9 mouse cellular contexts compared by ENCODE assay signal in genomic region chr6:97761326-97761725, GRCm38 (mm10). TPM values are rescaled to one million over a fixed set of nuclear protein-coding genes. Genes with fewer than 3 reads are reported as not detected.
DNase-seq lines count a peak whose midpoint lies in the region; ATAC-seq and TF ChIP-seq lines count a peak whose summit lies in the region.
"Had no signal": no experiment of that assay in that cellular context is flagged by ENCODE, and none has a peak within 500 bp of the region (broad histone marks: within the 10 kb centered on the region; RNA-seq: fewer than 3 reads in every experiment).

No protein-coding gene starts in this region.

- no peak overlapping the region for H3K4me3 ChIP-seq in forebrain, postnatal 0 days (ENCODE audit: low read depth, low read length)
- H3K4me3 ChIP-seq in forebrain, embryonic 12.5 days (replicated peaks) = no peak overlapping the region
- H3K4me3 ChIP-seq in limb, embryonic 10.5 days = no peak overlapping the region
- H3K4me3 ChIP-seq: liver, embryonic 13.5 days had no signal

- WGBS in forebrain, postnatal 0 days = 6% methylated on average over 4 of the region's 4 CpGs
- WGBS in forebrain, embryonic 12.5 days = 7% methylated on average over 4 of the region's 4 CpGs
- 27% methylated on average over 4 of the region's 4 CpGs for WGBS in limb, embryonic 10.5 days

- H3K4me2 ChIP-seq in forebrain, postnatal 0 days (ENCODE audit: low read depth) = no peak overlapping the region
- H3K4me2 ChIP-seq in forebrain, embryonic 12.5 days = no peak overlapping the region
- H3K4me2 ChIP-seq: liver, embryonic 13.5 days had no signal

- peak; percentile 75 for TF ChIP-seq CTCF in forebrain, postnatal 0 days (IDR thresholded peaks at IDR 0.05; ENCODE audit: low read depth)

- ATAC-seq in forebrain, postnatal 0 days = peak; percentile 59
- no peak for ATAC-seq in forebrain, embryonic 12.5 days (ENCODE audit: low FRiP score)

- peak; percentile 58 for DNase-seq in forebrain, postnatal 0 days
- peak; percentile 13 for DNase-seq in ovary, postnatal 14 days (ENCODE audit: low spot score)
- DNase-seq in ovary, postnatal 36 days (ENCODE audit: low spot score) = no peak
- DNase-seq in frontal cortex, postnatal 10 days (ENCODE audit: low spot score in 2 of 2) = peak; percentile 17 to 24
- peak; percentile 31 for DNase-seq in limb, embryonic 10.5 days (ENCODE audit: low spot score)
- no peak for DNase-seq in spleen, adult 18-20 months
- no peak for DNase-seq in T-cell, adult 2 months (ENCODE audit: low spot score)
- DNase-seq: liver, embryonic 13.5 days had no signal

- no peaks in the 10 kb centered on the region for H3K36me3 ChIP-seq in forebrain, postnatal 0 days (ENCODE audit: insufficient read depth)
- no peaks in the 10 kb centered on the region for H3K36me3 ChIP-seq in forebrain, embryonic 12.5 days (replicated peaks)
- no peaks in the 10 kb centered on the region for H3K36me3 ChIP-seq in limb, embryonic 10.5 days
- H3K36me3 ChIP-seq: liver, embryonic 13.5 days had no signal

- H3K27me3 ChIP-seq in forebrain, postnatal 0 days (ENCODE audit: insufficient read depth, low read length) = no peaks in the 10 kb centered on the region
- H3K27me3 ChIP-seq in forebrain, embryonic 12.5 days = peaks cover 7% of the 10 kb centered on the region; the same call in 1 of the 2 replicates
- H3K27me3 ChIP-seq in limb, embryonic 10.5 days (ENCODE audit: low read depth, poor library complexity, severe bottlenecking) = no peaks in the 10 kb centered on the region
- H3K27me3 ChIP-seq: liver, embryonic 13.5 days had no signal

- H3K9me3 ChIP-seq in forebrain, postnatal 0 days (ENCODE audit: low read length) = no peaks in the 10 kb centered on the region
- H3K9me3 ChIP-seq in forebrain, embryonic 12.5 days = no peaks in the 10 kb centered on the region
- no peaks in the 10 kb centered on the region for H3K9me3 ChIP-seq in limb, embryonic 10.5 days (replicated peaks)
- H3K9me3 ChIP-seq: liver, embryonic 13.5 days had no signal

- H3K9ac ChIP-seq in forebrain, postnatal 0 days = no peak overlapping the region
- H3K9ac ChIP-seq in forebrain, embryonic 12.5 days = no peak overlapping the region
- H3K9ac ChIP-seq: liver, embryonic 13.5 days had no signal

- H3K27ac ChIP-seq in forebrain, postnatal 0 days (ENCODE audit: low read depth, low read length) = no peak overlapping the region
- H3K27ac ChIP-seq in forebrain, embryonic 12.5 days = no peak overlapping the region
- H3K27ac ChIP-seq in limb, embryonic 10.5 days = no peak overlapping the region
- H3K27ac ChIP-seq: liver, embryonic 13.5 days had no signal

- H3K4me1 ChIP-seq in forebrain, postnatal 0 days (ENCODE audit: insufficient read depth) = no peaks in the 10 kb centered on the region
- H3K4me1 ChIP-seq in forebrain, embryonic 12.5 days = 0 out of 2 replicates have a peak, but pooled peaks cover 5% of the 10 kb centered on the region
- 0 out of 2 replicates have a peak, but pooled peaks cover 4% of the 10 kb centered on the region for H3K4me1 ChIP-seq in limb, embryonic 10.5 days
- H3K4me1 ChIP-seq: liver, embryonic 13.5 days had no signal

RNA-seq across cellular contexts. Expression of gene Mitf, which starts 45.5 kb away (rescaled TPM):
- 3.1 and 5.2 TPM in 2 replicates for total RNA-seq in forebrain, postnatal 0 days (2014; rRNA removed)
- polyA plus RNA-seq in forebrain, postnatal 0 days (2015; fragmentation: Nextera tagmentation; extraction: Ambion mirVana) = 1.4 and 1.8 TPM in 2 replicates
- 0.76 and 1.0 TPM in 2 replicates for polyA plus RNA-seq in forebrain, embryonic 12.5 days (2016; fragmentation: Nextera tagmentation; extraction: Ambion mirVana)
- 0.80 and 1.1 TPM in 2 replicates for polyA plus RNA-seq in limb, embryonic 10.5 days (2016; fragmentation: Nextera tagmentation; extraction: Ambion mirVana)

Comparison
In these comparisons a context has a peak if more than half of its experiments do, and no peak if none do; other contexts are left out.
1. DNase-seq: peak in forebrain, postnatal 0 days (single experiment), ovary, postnatal 14 days (single experiment), frontal cortex, postnatal 10 days (2 of 2) and limb, embryonic 10.5 days (single experiment); none in ovary, postnatal 36 days (single experiment), spleen, adult 18-20 months (0 of 2) and T-cell, adult 2 months (single experiment).